ENCODE assay signal across 9 mouse cellular contexts in genomic region chr15:9155325-9155724, GRCm38 (mm10). TPM values are rescaled to one million over a fixed set of nuclear protein-coding genes. Genes with fewer than 3 reads are reported as not detected.
DNase-seq lines count a peak whose midpoint lies in the region; ATAC-seq and TF ChIP-seq lines count a peak whose summit lies in the region.
"Had no signal": no experiment of that assay in that cellular context is flagged by ENCODE, and none has a peak within 500 bp of the region (broad histone marks: within the 10 kb centered on the region; RNA-seq: fewer than 3 reads in every experiment).

Skp2 (minus strand) TSS chr15:9155425.

- no peak for TF ChIP-seq CTCF in liver, postnatal 0 days (IDR thresholded peaks at IDR 0.05; ENCODE audit: low read depth)

- no peak for TF ChIP-seq EP300 in liver, postnatal 0 days (IDR thresholded peaks at IDR 0.05; ENCODE audit: low read depth)

- H3K9me3 ChIP-seq in liver, embryonic 12.5 days (replicated peaks) = no peaks in the 10 kb centered on the region
- H3K9me3 ChIP-seq in liver, postnatal 0 days (ENCODE audit: low read length) = no peaks in the 10 kb centered on the region
- no peaks in the 10 kb centered on the region for H3K9me3 ChIP-seq in embryonic facial prominence, embryonic 12.5 days
- no peaks in the 10 kb centered on the region for H3K9me3 ChIP-seq in hindbrain, embryonic 15.5 days
- H3K9me3 ChIP-seq in midbrain, embryonic 14.5 days (ENCODE audit: control insufficient read depth, low read length) = no peaks in the 10 kb centered on the region
- H3K9me3 ChIP-seq: megakaryocyte, embryonic 14.5 days had no signal

- H3K27ac ChIP-seq in liver, embryonic 12.5 days = no peak within 1 kb of the TSS
- no peak within 1 kb of the TSS for H3K27ac ChIP-seq in liver, postnatal 0 days (ENCODE audit: low read depth)
- no peak within 1 kb of the TSS for H3K27ac ChIP-seq in embryonic facial prominence, embryonic 12.5 days
- no peak within 1 kb of the TSS for H3K27ac ChIP-seq in hindbrain, embryonic 15.5 days (replicated peaks)
- H3K27ac ChIP-seq in midbrain, embryonic 14.5 days (replicated peaks; ENCODE audit: low read depth, low read length) = no peak within 1 kb of the TSS

- no peak for DNase-seq in liver, postnatal 0 days
- DNase-seq in midbrain, embryonic 14.5 days = no peak
- no peak for DNase-seq in ovary, postnatal 36 days (ENCODE audit: low spot score)
- DNase-seq in right cerebral cortex, postnatal 25 days = no peak
- no peak for DNase-seq in right cerebral cortex, adult 2 months (ENCODE audit: low spot score in 2 of 2)

- no peak within 1 kb of the TSS for H3K4me3 ChIP-seq in liver, embryonic 12.5 days
- no peak within 1 kb of the TSS for H3K4me3 ChIP-seq in liver, postnatal 0 days (ENCODE audit: low read depth, low read length)
- no peak within 1 kb of the TSS for H3K4me3 ChIP-seq in embryonic facial prominence, embryonic 12.5 days
- H3K4me3 ChIP-seq in hindbrain, embryonic 15.5 days = no peak within 1 kb of the TSS
- no peak within 1 kb of the TSS for H3K4me3 ChIP-seq in midbrain, embryonic 14.5 days (replicated peaks; ENCODE audit: low read depth, low read length)
- H3K4me3 ChIP-seq: megakaryocyte, embryonic 14.5 days had no signal

- H3K36me3 ChIP-seq in liver, embryonic 12.5 days = peaks cover 46% of the 10 kb centered on the region
- H3K36me3 ChIP-seq in liver, postnatal 0 days (replicated peaks; ENCODE audit: insufficient read depth, low read length) = peaks cover 36% of the 10 kb centered on the region
- H3K36me3 ChIP-seq in embryonic facial prominence, embryonic 12.5 days = peaks cover 12% of the 10 kb centered on the region
- H3K36me3 ChIP-seq in hindbrain, embryonic 15.5 days = peaks cover 49% of the 10 kb centered on the region
- peaks cover 60% of the 10 kb centered on the region for H3K36me3 ChIP-seq in midbrain, embryonic 14.5 days (ENCODE audit: control insufficient read depth, insufficient read depth, low read length)

- no peak for ATAC-seq in liver, embryonic 12.5 days
- no peak for ATAC-seq in liver, postnatal 0 days
- ATAC-seq in embryonic facial prominence, embryonic 12.5 days (ENCODE audit: insufficient number of reproducible peaks, insufficient read depth, low FRiP score, low TSS enrichment) = no peak
- ATAC-seq in hindbrain, embryonic 15.5 days (ENCODE audit: low FRiP score, low read depth) = no peak
- no peak for ATAC-seq in midbrain, embryonic 14.5 days (ENCODE audit: low FRiP score, low TSS enrichment)

- H3K4me2 ChIP-seq in liver, embryonic 12.5 days = no peak within 1 kb of the TSS
- no peak within 1 kb of the TSS for H3K4me2 ChIP-seq in liver, postnatal 0 days (ENCODE audit: low read depth, low read length)
- no peak within 1 kb of the TSS for H3K4me2 ChIP-seq in embryonic facial prominence, embryonic 12.5 days (replicated peaks)
- no peak within 1 kb of the TSS for H3K4me2 ChIP-seq in hindbrain, embryonic 15.5 days
- H3K4me2 ChIP-seq in midbrain, embryonic 14.5 days (ENCODE audit: low read length) = no peak within 1 kb of the TSS

- no peaks in the 10 kb centered on the region for H3K27me3 ChIP-seq in liver, embryonic 12.5 days (replicated peaks)
- H3K27me3 ChIP-seq in liver, postnatal 0 days (ENCODE audit: insufficient read depth, low read length) = no peaks in the 10 kb centered on the region
- no peaks in the 10 kb centered on the region for H3K27me3 ChIP-seq in embryonic facial prominence, embryonic 12.5 days
- no peaks in the 10 kb centered on the region for H3K27me3 ChIP-seq in hindbrain, embryonic 15.5 days
- H3K27me3 ChIP-seq in midbrain, embryonic 14.5 days (ENCODE audit: control insufficient read depth, insufficient read depth, low read length) = no peaks in the 10 kb centered on the region
- H3K27me3 ChIP-seq: megakaryocyte, embryonic 14.5 days had no signal

- no peaks in the 10 kb centered on the region for H3K4me1 ChIP-seq in liver, embryonic 12.5 days
- H3K4me1 ChIP-seq in liver, postnatal 0 days (ENCODE audit: insufficient read depth) = no peaks in the 10 kb centered on the region
- H3K4me1 ChIP-seq in embryonic facial prominence, embryonic 12.5 days = no peaks in the 10 kb centered on the region
- H3K4me1 ChIP-seq in hindbrain, embryonic 15.5 days (replicated peaks) = no peaks in the 10 kb centered on the region
- H3K4me1 ChIP-seq in midbrain, embryonic 14.5 days (ENCODE audit: control insufficient read depth, insufficient read depth, low read length) = no peaks in the 10 kb centered on the region

- no peak within 1 kb of the TSS for H3K9ac ChIP-seq in liver, embryonic 12.5 days
- H3K9ac ChIP-seq in liver, postnatal 0 days (replicated peaks) = no peak within 1 kb of the TSS
- H3K9ac ChIP-seq in embryonic facial prominence, embryonic 12.5 days = no peak within 1 kb of the TSS
- H3K9ac ChIP-seq in hindbrain, embryonic 15.5 days = no peak within 1 kb of the TSS
- no peak within 1 kb of the TSS for H3K9ac ChIP-seq in midbrain, embryonic 14.5 days (replicated peaks; ENCODE audit: low read length)

RNA-seq across cellular contexts. Expression of gene Skp2, which starts in this region (rescaled TPM):
- 43.0 and 43.2 TPM in 2 replicates for polyA plus RNA-seq in liver, embryonic 12.5 days (2016; fragmentation: Nextera tagmentation; extraction: Ambion mirVana)
- polyA plus RNA-seq in liver, postnatal 0 days (2015; fragmentation: Nextera tagmentation; extraction: Ambion mirVana) = 6.0 and 6.4 TPM in 2 replicates
- 124 and 128 TPM in 2 replicates for polyA plus RNA-seq in embryonic facial prominence, embryonic 12.5 days (2016; fragmentation: Nextera tagmentation; extraction: Ambion mirVana)
- 19.7 and 22.8 TPM in 2 replicates for polyA plus RNA-seq in hindbrain, embryonic 15.5 days (2015; fragmentation: Nextera tagmentation; extraction: Ambion mirVana)
- 17.7 and 26.8 TPM in 2 replicates for polyA plus RNA-seq in midbrain, embryonic 14.5 days (2014; fragmentation: Nextera tagmentation; extraction: Ambion mirVana)
